Mouse (Mus musculus) liver, embryonic 14.5 days (tissue): Measurements from ENCODE around the gene Gm1043.

Experiments used
- CTCF ChIP-seq: IDR thresholded peaks from 2 replicates; pipeline ENCODE4 v1.5.1; 2016; ENCODE audit warnings: antibody characterized with exemption, low read depth, control low read depth
- EP300 ChIP-seq: IDR thresholded peaks from 2 replicates; pipeline ENCODE4 v1.6.1; 2016; ENCODE audit warnings: antibody characterized with exemption, low read depth

GRCm38 (mm10) chr5:37047992-37048391 is 37.2 kb upstream of the Gm1043 start:
- TF ChIP-seq CTCF (no peak), EP300 (no peak)
